Comparison of ENCODE assay signal across 1 mouse cellular context in genomic region chr4:94591765-94592381, GRCm38 (mm10).
A peak's percentile ranks its signal among the peaks of the same experiment; 100 is the strongest.
TF ChIP-seq lines count a peak whose summit lies in the region.

No protein-coding gene starts in this region.

TF ChIP-seq in MEL, 35 proteins besides CTCF, POLR2A, EP300 and RAD21:
- TF ChIP-seq POLR2AphosphoS2 (IDR thresholded peaks at IDR 0.05; ENCODE audit: low read length) (no peak), GATA1 (IDR thresholded peaks at IDR 0.05; ENCODE audit: low read depth, low read length) (peak; percentile 19; the same call in 1 of the 2 replicates), MAZ (IDR thresholded peaks at IDR 0.05; ENCODE audit: low read depth, low read length) (no peak)
